Mouse (Mus musculus): ENCODE measurements around the gene Usp9x. TPM values are rescaled to one million over a fixed set of nuclear protein-coding genes. Genes with fewer than 3 reads are reported as not detected.

The Usp9x gene
- total and polyA plus RNA-seq, 3 experiments = 89.3 to 328 (median 118) TPM

DNA sequence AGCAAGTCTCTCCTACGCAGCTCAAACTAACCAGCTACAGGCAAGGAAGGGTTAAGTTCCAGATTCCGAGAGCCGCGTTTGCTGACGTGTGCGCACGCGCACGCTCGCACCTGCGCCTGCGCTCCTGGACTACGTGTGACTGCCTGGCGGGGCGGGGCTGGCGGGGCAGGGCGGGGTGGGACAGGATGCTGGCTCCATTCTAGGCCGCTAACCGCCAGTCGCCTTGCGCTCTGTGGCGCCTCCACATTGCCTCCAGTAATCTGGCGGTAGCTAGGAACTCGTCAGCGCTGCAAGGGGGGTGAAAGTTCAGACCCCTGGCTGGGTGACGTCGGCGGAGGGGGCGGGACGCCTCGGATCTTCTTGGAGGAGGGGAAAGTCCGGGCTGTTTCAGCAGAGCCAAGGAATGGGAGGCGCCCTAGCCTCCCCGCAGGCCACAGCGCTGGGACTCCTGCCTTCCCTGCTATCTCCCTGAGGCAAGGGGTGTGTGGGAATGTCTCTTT lies 29.6 kb upstream of the Usp9x start (continued):
- TF ChIP-seq ELF1 (IDR thresholded peaks at IDR 0.05; ENCODE audit: low read depth, low read length) (no peak), POLR2A (IDR thresholded peaks at IDR 0.05; ENCODE audit: control insufficient read depth in 1 of 2, insufficient read depth in 1 of 2, low read depth in 1 of 2, low read length in 2 of 2, poor library complexity in 1 of 2) (peak; percentile 45 to 86), USF1 (IDR thresholded peaks at IDR 0.05; ENCODE audit: low read depth, low read length) (0 out of 2 replicates have a peak, but pooled peaks have one; percentile 6)

DNA sequence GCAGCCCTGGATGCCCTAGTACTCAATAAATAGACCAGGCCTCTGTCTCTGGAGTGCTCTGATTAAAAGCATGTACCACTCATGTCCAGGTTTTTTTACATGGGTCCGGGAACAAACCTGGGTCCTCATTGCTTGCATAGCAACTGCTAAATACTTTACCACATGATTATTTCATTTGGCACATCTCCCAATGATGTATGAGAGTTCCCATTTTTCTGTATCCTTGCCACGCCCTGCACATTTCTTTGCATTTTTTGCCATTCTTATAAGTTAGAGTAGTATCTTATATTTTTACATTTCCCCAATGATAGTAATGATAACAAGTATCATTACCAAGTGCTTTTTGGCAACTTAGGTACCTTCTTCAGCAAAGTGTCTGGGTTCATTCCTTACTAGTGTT lies 27.5 kb upstream of the Usp9x start:
- no peak overlapping the region for H3K4me3 ChIP-seq (ENCODE audit: control insufficient read depth in 1 of 2, insufficient read depth in 1 of 2, low read depth in 2 of 2, low read length in 2 of 2)
- H3K4me1 ChIP-seq (ENCODE audit: control insufficient read depth in 1 of 2, insufficient read depth in 2 of 2, low read length in 2 of 2) = peaks cover 9 to 24% of the 10 kb centered on the region in 2 experiments
- DNase-seq (ENCODE audit: low read depth, low spot score) = peak; percentile 58
- peak overlapping the region; percentile 19; the same call in 1 of the 2 replicates for H3K27ac ChIP-seq (ENCODE audit: control insufficient read depth, low read depth, low read length)
- no peaks in the 10 kb centered on the region for H3K27me3 ChIP-seq (ENCODE audit: control insufficient read depth in 1 of 2, insufficient read depth in 2 of 2, low read length in 2 of 2)
- TF ChIP-seq ETS1 (IDR thresholded peaks at IDR 0.05; ENCODE audit: low read depth, low read length) = peak; percentile 55; the same call in 1 of the 2 replicates
- TF ChIP-seq MXI1 (IDR thresholded peaks at IDR 0.05; ENCODE audit: low read depth, low read length) = no peak
- no peak for TF ChIP-seq KAT2A (conservative IDR thresholded peaks at IDR 0.05; ENCODE audit: low read depth, low read length)
- no peak for TF ChIP-seq ZC3H11A (IDR thresholded peaks at IDR 0.05; ENCODE audit: low read depth, low read length)
- no peaks in the 10 kb centered on the region for H3K79me2 ChIP-seq (ENCODE audit: control insufficient read depth, insufficient read depth, low read length, poor library complexity)
- H3K9ac ChIP-seq (ENCODE audit: control insufficient read depth, low read depth, low read length, poor library complexity, severe bottlenecking) = no peak overlapping the region
- no peaks in the 10 kb centered on the region for H3K9me3 ChIP-seq (replicated peaks; ENCODE audit: insufficient read depth, low read length)
- peaks cover 0 to 26% of the 10 kb centered on the region in 2 experiments; a peak in 2 of 4 replicates for H3K36me3 ChIP-seq (ENCODE audit: control insufficient read depth in 1 of 2, insufficient read depth in 2 of 2, low read length in 2 of 2)

DNA sequence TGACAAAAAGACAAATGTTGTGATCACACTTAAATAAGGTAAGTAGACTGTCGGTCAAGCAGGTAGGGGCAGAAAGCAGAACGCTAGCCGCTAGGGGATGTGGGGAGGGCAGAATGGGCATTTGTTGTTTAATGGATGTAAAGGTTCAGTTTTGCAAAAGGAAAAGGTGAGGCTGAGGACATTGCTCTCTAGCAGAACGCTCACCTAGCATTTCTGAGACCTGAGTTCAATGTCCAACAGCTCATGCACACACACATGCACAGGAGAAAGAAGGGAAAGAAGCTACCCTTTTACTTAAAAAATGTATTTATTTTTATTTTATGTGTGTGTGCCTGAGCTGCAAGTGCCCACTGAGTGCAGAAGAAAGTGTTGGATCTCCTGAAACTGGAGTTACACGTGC lies 26.6 kb upstream of the Usp9x start:
- Histone ChIP-seq H3K27me3 (ENCODE audit: control insufficient read depth in 1 of 2, insufficient read depth in 2 of 2, low read length in 2 of 2) (no peaks in the 10 kb centered on the region), H3K9ac (ENCODE audit: control insufficient read depth, low read depth, low read length, poor library complexity, severe bottlenecking) (no peak overlapping the region), H3K36me3 (ENCODE audit: control insufficient read depth in 1 of 2, insufficient read depth in 2 of 2, low read length in 2 of 2) (peaks cover 0 to 26% of the 10 kb centered on the region in 2 experiments; a peak in 2 of 4 replicates), H3K27ac (ENCODE audit: control insufficient read depth, low read depth, low read length) (no peak overlapping the region), H3K4me1 (ENCODE audit: control insufficient read depth in 1 of 2, insufficient read depth in 2 of 2, low read length in 2 of 2) (peaks cover 9 to 16% of the 10 kb centered on the region in 2 experiments), H3K9me3 (replicated peaks; ENCODE audit: insufficient read depth, low read length) (no peaks in the 10 kb centered on the region), H3K79me2 (ENCODE audit: control insufficient read depth, insufficient read depth, low read length, poor library complexity) (no peaks in the 10 kb centered on the region), H3K4me3 (ENCODE audit: control insufficient read depth in 1 of 2, insufficient read depth in 1 of 2, low read depth in 2 of 2, low read length in 2 of 2) (no peak overlapping the region)
- no peak for DNase-seq (ENCODE audit: low read depth, low spot score)
- TF ChIP-seq ELF1 (IDR thresholded peaks at IDR 0.05; ENCODE audit: low read depth, low read length) (no peak), MEF2A (IDR thresholded peaks at IDR 0.05; ENCODE audit: extremely low read depth, insufficient replicate concordance, low read depth, low read length, poor library complexity, severe bottlenecking) (no peak)

GRCm38 (mm10) chrX:13046893-13047435 lies 24.3 kb upstream of the Usp9x start:
- Histone ChIP-seq H3K27me3 (ENCODE audit: control insufficient read depth in 1 of 2, insufficient read depth in 2 of 2, low read length in 2 of 2) (no peaks in the 10 kb centered on the region), H3K79me2 (ENCODE audit: control insufficient read depth, insufficient read depth, low read length, poor library complexity) (no peaks in the 10 kb centered on the region), H3K9me3 (replicated peaks; ENCODE audit: insufficient read depth, low read length) (no peaks in the 10 kb centered on the region), H3K4me3 (ENCODE audit: control insufficient read depth in 1 of 2, insufficient read depth in 1 of 2, low read depth in 2 of 2, low read length in 2 of 2) (no peak overlapping the region), H3K27ac (ENCODE audit: control insufficient read depth, low read depth, low read length) (no peak overlapping the region), H3K4me1 (ENCODE audit: control insufficient read depth in 1 of 2, insufficient read depth in 2 of 2, low read length in 2 of 2) (peaks cover 7 to 8% of the 10 kb centered on the region in 2 experiments), H3K9ac (ENCODE audit: control insufficient read depth, low read depth, low read length, poor library complexity, severe bottlenecking) (no peak overlapping the region), H3K36me3 (ENCODE audit: control insufficient read depth in 1 of 2, insufficient read depth in 2 of 2, low read length in 2 of 2) (peaks cover 0 to 14% of the 10 kb centered on the region in 2 experiments; a peak in 2 of 4 replicates)
- TF ChIP-seq JUND (IDR thresholded peaks at IDR 0.05; ENCODE audit: low read depth, low read length) (no peak), RCOR1 (IDR thresholded peaks at IDR 0.05; ENCODE audit: low read depth, low read length) (no peak), USF2 (IDR thresholded peaks at IDR 0.05; ENCODE audit: borderline replicate concordance in 1 of 2, insufficient read depth in 1 of 2, low read depth in 1 of 2, low read length in 2 of 2) (no peak), CHD2 (IDR thresholded peaks at IDR 0.05; ENCODE audit: low read length) (no peak), ZC3H11A (IDR thresholded peaks at IDR 0.05; ENCODE audit: low read depth, low read length) (no peak), HCFC1 (IDR thresholded peaks at IDR 0.05; ENCODE audit: low read depth, low read length) (no peak), MXI1 (IDR thresholded peaks at IDR 0.05; ENCODE audit: low read depth, low read length) (no peak), BHLHE40 (IDR thresholded peaks at IDR 0.05; ENCODE audit: borderline replicate concordance, low read depth, low read length) (no peak), EP300 (IDR thresholded peaks at IDR 0.05; ENCODE audit: low read depth in 1 of 2, low read length in 2 of 2) (no peak), SMC3 (IDR thresholded peaks at IDR 0.05; ENCODE audit: low read depth, low read length) (no peak)
- DNase-seq (ENCODE audit: low read depth, low spot score) = no peak
